Mouse (Mus musculus) layer of hippocampus, postnatal 14 days (tissue): ENCODE data around the gene Znrf1. TPM values are rescaled to one million over a fixed set of nuclear protein-coding genes. Genes with fewer than 3 reads are reported as not detected.
A peak's percentile ranks its signal among the peaks of the same experiment; 100 is the strongest.

Experiments used
- DNase-seq, 2 experiments: peaks; one replicate each; pipeline ENCODE4 v3.0.0; 2021 to 2022; ENCODE audit warnings: low spot score in 2 of 2, mixed read lengths in 1 of 2
- total RNA-seq, 2 experiments: library from RNA; stranded (reverse); gene quantifications; 2 replicates each; pipeline ENCODE4 v1.2.3; 2021

Gene Znrf1
- total RNA-seq, 2 experiments from 2014 or later: 116 to 123 TPM

- DNase-seq: no peak
Measured at GRCm38 (mm10) chr8:111531621-111532020, 4.3 kb upstream of the Znrf1 start.

- DNase-seq: no peak
Measured at GRCm38 (mm10) chr8:111533503-111533902, 2.4 kb upstream of the Znrf1 start.

- DNase-seq: no peak
Measured at GRCm38 (mm10) chr8:111535491-111535890, 406 bp upstream of the Znrf1 start.

DNA sequence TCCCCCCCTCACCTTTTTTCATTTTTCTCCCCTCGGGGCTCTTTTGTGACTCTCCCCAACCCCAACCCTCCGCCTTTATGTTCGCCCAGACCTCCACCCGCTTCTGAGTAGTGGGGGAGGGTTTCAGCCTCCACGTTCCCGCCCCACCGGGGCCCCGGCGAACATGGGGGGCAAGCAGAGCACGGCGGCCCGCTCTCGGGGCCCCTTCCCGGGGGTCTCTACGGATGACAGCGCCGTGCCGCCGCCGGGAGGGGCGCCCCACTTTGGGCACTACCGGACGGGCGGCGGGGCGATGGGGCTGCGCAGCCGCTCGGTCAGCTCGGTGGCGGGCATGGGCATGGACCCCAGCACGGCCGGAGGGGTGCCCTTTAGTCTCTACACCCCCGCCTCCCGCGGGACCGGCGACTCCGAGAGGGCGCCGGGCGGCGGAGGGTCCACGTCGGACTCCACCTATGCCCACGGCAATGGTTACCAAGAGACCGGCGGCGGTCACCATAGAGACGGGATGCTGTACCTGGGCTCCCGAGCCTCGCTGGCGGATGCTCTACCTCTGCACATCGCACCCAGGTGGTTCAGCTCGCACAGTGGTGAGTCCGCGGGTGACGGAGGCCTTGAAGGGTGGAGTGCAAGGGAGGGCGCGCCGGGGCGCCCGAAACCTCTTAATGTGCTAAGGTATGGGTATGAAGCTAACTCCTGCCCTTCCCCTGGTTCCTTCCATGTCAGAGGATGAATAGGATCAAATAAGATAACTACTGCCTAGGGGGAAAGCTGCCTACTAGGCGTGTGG lies 1.3 kb downstream of the Znrf1 start:
- peak in 1 of 2 experiments; percentile 45 for DNase-seq

DNA sequence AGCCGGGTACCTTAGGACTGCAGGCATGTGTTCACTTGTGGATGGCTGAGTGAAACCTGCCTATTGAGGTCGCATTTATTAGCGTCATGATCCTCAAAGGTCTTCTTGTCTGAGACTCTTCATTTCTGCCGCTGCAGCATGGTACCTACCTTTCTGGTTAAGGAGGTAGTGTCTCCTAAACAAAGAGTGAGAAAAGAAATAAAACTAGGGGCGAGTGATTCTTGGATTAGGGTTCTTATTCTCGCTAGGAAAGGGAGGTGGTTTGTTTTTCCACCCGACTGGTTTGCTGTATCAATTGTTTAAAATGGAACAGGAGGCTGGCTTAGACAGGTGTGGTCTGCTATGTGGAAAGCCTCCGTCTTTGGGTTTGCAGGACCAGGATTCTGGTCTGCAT lies 1.9 kb downstream of the Znrf1 start:
- no peak for DNase-seq

GRCm38 (mm10) chr8:111538194-111538593 lies 2.3 kb downstream of the Znrf1 start:
- no peak for DNase-seq

GRCm38 (mm10) chr8:111539422-111540076 lies 3.7 kb downstream of the Znrf1 start:
- DNase-seq: peak in 1 of 2 experiments; percentile 26

DNA sequence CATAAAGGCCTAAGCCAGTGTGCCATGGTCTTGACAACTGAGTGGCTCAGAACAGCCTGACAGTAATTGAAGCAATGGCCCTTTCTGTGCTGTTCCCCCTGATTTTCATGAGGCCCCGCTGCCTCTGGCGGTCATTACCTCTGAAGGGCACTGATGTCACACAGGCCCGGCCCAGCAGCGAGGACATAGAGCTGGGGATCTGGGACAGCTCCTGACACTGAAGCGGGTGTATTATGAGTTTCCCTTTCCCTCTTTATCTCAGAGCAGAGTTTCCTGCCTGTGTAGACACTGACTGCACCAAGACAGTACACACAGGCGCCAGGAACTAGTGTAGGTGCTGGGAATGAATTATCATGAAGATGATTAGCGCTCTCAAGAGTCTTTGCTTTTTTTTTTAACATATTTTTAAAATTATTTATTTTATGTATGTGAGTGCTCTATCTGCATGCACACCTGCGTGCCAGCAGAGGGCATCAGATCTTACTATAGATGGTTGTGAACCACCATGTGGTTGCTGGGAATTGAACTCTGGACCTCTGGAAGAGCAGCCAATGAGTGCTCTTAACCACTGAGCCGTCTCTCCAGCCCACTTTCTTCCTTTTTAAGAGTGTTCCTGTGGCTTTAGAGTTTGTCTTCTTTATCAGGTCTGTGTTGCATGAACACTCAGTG lies 7.9 kb downstream of the Znrf1 start:
- DNase-seq: no peak

DNA sequence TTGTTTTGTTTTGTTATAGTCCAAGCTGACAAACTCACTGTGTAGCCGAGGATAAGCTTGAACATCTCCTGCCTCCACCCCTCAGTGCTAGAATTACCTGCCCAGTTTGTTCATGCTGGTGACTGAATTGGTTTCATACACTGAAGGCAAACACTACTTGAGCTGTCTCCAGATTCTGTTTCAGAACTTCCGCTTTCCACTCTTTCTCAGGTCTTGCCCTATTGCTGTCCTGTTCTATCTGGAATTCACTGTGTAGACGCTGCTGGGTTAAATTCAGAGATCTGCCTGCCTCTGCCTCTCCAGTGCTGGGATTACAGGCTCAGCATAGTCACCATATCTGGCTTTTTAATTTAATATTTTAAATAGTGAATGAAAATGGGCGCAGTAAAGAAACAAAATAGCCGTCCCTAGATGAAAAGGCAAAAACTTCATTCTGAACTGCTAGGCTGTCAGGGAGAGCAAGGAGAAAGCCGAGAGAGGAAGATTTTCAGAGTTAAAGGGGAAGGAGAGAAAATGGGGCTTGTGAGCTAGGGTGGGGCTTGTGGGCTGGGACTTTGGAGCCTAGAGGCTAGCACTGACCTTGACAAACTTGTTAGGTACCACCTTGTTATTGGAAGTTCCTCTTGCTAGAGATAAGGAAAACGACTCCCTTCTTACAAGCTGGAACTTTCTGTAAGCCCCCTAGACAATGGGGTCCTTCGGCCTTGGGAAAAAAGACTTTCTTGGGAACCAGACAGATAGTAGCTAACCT lies 9.7 kb downstream of the Znrf1 start:
- DNase-seq: no peak

- no peak for DNase-seq
Measured at GRCm38 (mm10) chr8:111547144-111547543, 11.2 kb downstream of the Znrf1 start.

DNA sequence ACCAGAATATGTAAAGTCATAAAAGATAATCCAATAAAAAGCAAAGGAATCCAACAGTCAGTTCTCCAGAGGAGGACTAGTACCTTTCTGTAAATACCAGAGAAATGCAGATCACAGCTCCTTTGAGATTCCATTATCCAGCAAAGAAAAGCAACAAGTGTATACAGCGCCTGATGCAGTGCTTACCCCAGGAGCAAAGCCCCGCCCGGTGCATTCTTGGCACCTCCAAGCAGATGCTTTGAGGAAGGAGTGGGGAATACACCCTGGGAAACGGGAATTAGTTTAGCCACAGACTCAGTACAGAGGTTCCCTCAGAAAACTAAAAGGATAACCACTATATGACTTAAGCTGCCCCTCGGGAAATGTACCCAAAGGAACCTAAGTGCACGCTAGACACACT lies 12.3 kb downstream of the Znrf1 start:
- no peak for DNase-seq

DNA sequence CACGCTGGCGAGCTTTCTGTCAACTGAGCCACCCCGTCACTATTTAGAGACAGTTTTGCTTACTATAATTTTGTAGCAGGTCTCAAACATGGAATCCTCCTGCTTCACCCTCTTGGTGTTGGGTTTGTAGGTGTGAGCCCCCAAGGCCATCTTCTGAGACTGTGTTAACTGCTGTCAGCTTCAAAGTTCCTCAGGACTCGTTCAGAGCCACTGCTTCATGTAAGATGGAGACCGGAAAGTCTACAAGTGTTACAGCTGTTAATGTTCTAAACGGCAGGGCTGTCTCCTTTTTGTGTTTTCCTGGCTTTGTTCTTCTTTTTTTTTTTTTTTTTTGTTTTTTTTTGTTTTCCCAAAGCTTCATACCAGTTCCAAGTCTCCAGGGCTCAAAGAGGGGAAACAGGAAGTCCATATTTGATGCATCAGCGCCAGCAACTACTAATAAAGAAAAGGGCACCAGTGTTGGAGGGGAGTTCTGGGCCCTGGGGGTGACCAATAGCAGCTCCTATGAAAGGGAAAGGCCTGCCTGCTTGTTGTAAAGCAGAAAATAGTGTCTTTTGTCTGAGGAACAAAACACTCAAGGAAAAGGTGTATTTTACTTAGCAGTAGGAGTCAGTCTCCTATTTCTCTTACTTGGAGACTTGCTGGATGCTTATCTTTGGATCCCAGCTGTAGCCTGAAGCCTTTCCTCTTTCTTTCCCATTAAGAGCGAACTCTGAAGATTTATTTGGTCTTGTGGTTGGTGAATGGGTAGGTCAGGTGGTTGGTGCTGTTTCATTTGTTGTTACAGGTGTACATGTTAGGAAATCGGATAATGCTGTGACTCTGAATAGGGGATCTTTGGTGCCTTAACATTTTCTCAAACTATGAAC lies 14.3 kb downstream of the Znrf1 start:
- no peak for DNase-seq

DNA sequence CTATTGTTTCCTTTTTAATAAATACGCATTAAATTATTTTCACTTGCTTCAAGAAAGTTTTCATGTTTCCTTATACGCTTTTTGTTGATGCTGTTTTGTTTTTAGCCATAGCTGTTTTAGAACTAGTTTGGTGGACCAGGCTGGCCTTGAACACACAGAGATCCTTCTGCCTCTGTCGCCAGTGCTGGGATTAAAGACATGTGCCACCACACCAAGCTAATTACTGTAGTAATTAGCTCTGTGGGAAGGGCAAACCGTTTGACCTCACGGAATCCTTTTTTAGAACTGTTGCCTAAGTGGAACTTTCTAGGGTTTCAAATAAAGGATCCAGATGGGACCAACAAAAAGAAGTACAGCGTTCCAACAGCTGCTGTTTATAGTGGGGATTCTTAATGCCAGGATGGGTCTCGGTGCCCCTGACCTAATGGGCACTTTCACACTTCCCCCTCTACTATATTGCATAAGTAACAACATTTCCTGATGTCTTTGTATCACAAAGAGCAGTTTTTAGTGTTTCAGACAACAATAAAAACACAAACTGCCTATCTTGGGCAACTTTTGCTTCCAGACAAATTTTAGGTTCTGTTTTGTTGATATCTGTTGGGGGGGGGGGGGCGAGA lies 15.7 kb downstream of the Znrf1 start:
- no peak for DNase-seq

DNA sequence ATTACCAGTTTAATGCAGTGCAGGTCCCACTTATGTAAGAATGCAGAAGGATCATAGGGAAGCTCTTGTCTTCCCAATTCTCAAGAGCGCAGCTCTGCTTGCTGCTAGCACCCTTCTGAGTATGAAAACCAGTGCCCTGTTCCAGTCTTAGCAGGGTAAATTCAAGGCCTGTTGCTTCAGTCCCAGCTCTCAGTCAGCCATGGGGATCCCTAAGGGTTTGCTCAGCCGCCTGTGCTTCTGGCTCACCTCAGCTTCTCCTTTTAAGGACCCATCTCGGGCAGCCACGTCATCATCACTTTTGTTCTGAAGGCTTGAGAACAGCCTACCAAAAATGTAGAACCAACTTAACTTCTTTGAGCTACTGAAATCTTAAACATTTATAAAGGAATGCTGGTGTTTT lies 25.9 kb downstream of the Znrf1 start:
- DNase-seq: no peak

DNA sequence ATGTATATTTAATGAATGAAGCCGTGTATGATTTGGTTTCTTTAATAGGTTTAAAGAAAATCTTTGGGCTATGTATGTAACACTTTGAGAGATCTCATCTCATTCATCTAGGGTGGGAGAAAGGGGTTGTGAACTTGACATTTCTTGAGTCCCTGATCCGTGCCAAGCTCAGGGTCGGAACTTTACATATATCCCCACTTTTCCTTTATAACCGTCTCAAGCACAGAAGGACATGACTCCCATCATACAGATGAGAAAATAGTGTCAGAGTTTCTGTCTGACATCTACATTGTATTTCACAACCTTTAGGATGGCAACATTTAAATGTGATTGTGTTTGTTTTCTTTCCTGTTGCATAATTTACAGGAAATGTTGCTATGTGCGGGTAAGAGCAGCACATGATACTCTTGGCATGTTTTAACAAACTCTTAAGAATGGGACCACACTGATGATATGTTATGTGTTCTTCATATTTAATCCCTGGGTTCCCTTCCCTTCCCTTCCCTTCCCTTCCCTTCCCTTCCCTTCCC lies 26.4 kb downstream of the Znrf1 start:
- no peak for DNase-seq

DNA sequence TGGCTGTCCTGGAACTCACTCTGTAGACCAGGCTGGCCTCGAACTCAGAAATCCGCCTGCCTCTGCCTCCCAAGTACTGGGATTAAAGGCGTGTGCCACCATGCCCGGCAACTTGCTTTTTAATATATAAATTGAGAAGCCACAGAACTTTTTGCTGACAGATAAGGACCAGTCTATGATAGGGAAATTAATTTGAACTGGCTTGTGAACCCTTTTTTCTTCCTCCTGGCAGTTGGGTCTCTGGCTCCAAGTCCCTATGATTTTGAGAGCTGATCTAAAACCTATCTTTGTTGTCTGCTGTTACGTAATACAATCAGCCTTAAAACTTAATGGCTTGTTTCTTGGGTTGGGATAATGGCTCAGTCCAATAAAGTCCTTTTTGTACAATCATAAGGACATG lies 27.2 kb downstream of the Znrf1 start:
- DNase-seq: no peak

DNA sequence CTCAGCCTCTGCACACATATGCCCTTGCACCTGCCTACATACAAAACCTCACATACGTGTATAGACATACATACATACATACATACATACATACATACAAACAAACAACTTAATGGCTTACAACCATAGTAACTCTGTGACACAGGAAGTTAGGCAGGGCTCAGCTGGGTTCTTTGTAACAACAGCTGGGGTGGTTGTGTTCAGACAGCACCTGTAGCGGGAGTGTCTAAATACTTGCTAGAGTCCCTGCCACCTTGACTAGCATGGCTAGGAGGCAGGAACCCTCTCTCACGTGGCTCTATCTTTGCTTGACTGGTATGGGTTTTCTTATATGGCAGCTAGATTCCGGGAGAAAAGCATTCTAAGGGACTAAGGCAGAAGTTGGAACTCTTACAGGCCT lies 27.8 kb downstream of the Znrf1 start:
- no peak for DNase-seq

- DNase-seq: no peak
Measured at GRCm38 (mm10) chr8:111564093-111564492, 28.2 kb downstream of the Znrf1 start.

DNA sequence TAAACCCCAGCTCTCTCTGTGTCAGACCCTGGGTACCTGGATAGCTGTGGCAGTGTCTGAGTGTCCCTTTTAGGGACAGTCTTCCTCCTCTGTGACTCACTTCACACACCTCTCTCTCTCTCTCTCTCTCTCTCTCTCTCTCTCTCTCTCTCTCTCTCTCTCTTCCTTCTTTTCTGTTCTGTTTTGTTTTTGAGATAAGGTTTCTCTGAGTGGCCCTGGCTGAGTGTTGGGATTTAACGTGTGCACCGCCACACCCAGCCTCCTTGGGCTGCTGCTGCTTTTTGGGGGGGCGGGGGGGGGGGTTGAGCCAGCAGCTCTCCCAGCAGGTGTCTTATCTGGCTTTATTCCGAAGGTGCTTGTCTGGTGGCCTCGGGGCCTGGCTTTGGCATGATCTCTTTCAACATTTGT lies 29.9 kb downstream of the Znrf1 start:
- no peak for DNase-seq

- DNase-seq: no peak
Measured at GRCm38 (mm10) chr8:111566326-111566725, 30.4 kb downstream of the Znrf1 start.
